Mouse (Mus musculus): ENCODE measurements around the gene Rtn1.

Rtn1 gene

GRCm38 (mm10) chr12:72234151-72234550 lies 174.7 kb downstream of the Rtn1 start:
- in situ Hi-C loops (cut with MboI; ENCODE audit: low sequenced_read_pairs), result no loop called here

- in situ Hi-C loops (cut with MboI; ENCODE audit: low sequenced_read_pairs), result no loop called here
These were observed 175.7 kb downstream of the Rtn1 start for GRCm38 (mm10) chr12:72232826-72233790.

- in situ Hi-C loops (cut with MboI; ENCODE audit: low sequenced_read_pairs), result no loop called here
These were observed 176.7 kb downstream of the Rtn1 start for GRCm38 (mm10) chr12:72232176-72232575.

- in situ Hi-C loops (cut with MboI; ENCODE audit: low sequenced_read_pairs), result no loop called here
These were observed 179.2 kb downstream of the Rtn1 start for GRCm38 (mm10) chr12:72229451-72230196.

- in situ Hi-C loops (cut with MboI; ENCODE audit: low sequenced_read_pairs), result no loop called here
These were observed 181.1 kb downstream of the Rtn1 start for GRCm38 (mm10) chr12:72227731-72228130.

- in situ Hi-C loops (cut with MboI; ENCODE audit: low sequenced_read_pairs), result no loop called here
These were observed 183.5 kb downstream of the Rtn1 start for GRCm38 (mm10) chr12:72225371-72225770.

- in situ Hi-C loops (cut with MboI; ENCODE audit: low sequenced_read_pairs), result no loop called here
These were observed 185.2 kb downstream of the Rtn1 start for GRCm38 (mm10) chr12:72223557-72224102.

GRCm38 (mm10) chr12:72213554-72213953 lies 195.3 kb downstream of the Rtn1 start:
- in situ Hi-C loops (cut with MboI; ENCODE audit: low sequenced_read_pairs), result no loop called here

GRCm38 (mm10) chr12:72200828-72201227 lies 208.0 kb downstream of the Rtn1 start:
- in situ Hi-C loops (cut with MboI; ENCODE audit: low sequenced_read_pairs), result no loop called here

- in situ Hi-C loops (cut with MboI; ENCODE audit: low sequenced_read_pairs), result no loop called here
These were observed 210.8 kb downstream of the Rtn1 start for GRCm38 (mm10) chr12:72197925-72198486.

GRCm38 (mm10) chr12:72197434-72197833 lies 211.4 kb downstream of the Rtn1 start:
- in situ Hi-C loops (cut with MboI; ENCODE audit: low sequenced_read_pairs), result no loop called here

- in situ Hi-C loops (cut with MboI; ENCODE audit: low sequenced_read_pairs), result no loop called here
These were observed 223.9 kb downstream of the Rtn1 start, which contains the start of gene Ccdc175 for GRCm38 (mm10) chr12:72184929-72185328. Ccdc175 (minus strand) TSS chr12:72185029.

- in situ Hi-C loops (cut with MboI; ENCODE audit: low sequenced_read_pairs), result no loop called here
These were observed 229.3 kb downstream of the Rtn1 start for GRCm38 (mm10) chr12:72179561-72179960.

- in situ Hi-C loops (cut with MboI; ENCODE audit: low sequenced_read_pairs), result no loop called here
These were observed 230.5 kb downstream of the Rtn1 start for GRCm38 (mm10) chr12:72178322-72178721.
